Mouse (Mus musculus) kidney, postnatal 25 days (tissue): ENCODE results near the gene 2310061N02Rik.
"Not testable (repeated sequence)": the region's sequence is repeated elsewhere in the genome, so short reads cannot be mapped to it uniquely, and the experiment has no call there.

ENCODE experiments used
- DNase-seq, 2 experiments: peaks; one replicate each; pipeline ENCODE4 v3.0.0; 2021; ENCODE audit warnings: mixed read lengths in 2 of 2

2310061N02Rik gene

GRCm38 (mm10) chr16:88707496-88708012 is at the start of gene 2310061N02Rik:
2310061N02Rik (minus strand) TSS chr16:88707962.
- DNase-seq: no peak

- DNase-seq: not testable (repeated sequence)
These were observed 43.8 kb upstream of the 2310061N02Rik start, which contains the start of gene Krtap13 for GRCm38 (mm10) chr16:88751535-88751934. Krtap13 (minus strand) TSS chr16:88751635.

GRCm38 (mm10) chr16:88747943-88748342 is 40.2 kb upstream of the 2310061N02Rik start:
- DNase-seq: no peak

GRCm38 (mm10) chr16:88744750-88745340 is 37.1 kb upstream of the 2310061N02Rik start:
- no peak for DNase-seq

- DNase-seq: no peak
These were observed 27.6 kb upstream of the 2310061N02Rik start for GRCm38 (mm10) chr16:88735391-88735790.

- DNase-seq: no peak
These were observed 21.1 kb upstream of the 2310061N02Rik start, which contains the start of gene Krtap13-1 for GRCm38 (mm10) chr16:88728812-88729275. Krtap13-1 (plus strand) TSS chr16:88728862.

GRCm38 (mm10) chr16:88720031-88720430 is 12.3 kb upstream of the 2310061N02Rik start:
- no peak for DNase-seq

- DNase-seq: no peak
These were observed 8.8 kb upstream of the 2310061N02Rik start for GRCm38 (mm10) chr16:88716549-88716948.

- DNase-seq: no peak
These were observed 3.5 kb upstream of the 2310061N02Rik start for GRCm38 (mm10) chr16:88711245-88711644.

- DNase-seq: no peak
These were observed 3.0 kb upstream of the 2310061N02Rik start for GRCm38 (mm10) chr16:88710757-88711156.

- DNase-seq: no peak
These were observed 6.5 kb downstream of the 2310061N02Rik start for GRCm38 (mm10) chr16:88701072-88701864.

GRCm38 (mm10) chr16:88696256-88696655 is 11.5 kb downstream of the 2310061N02Rik start:
- DNase-seq: no peak

GRCm38 (mm10) chr16:88681282-88681681 is 26.5 kb downstream of the 2310061N02Rik start:
- DNase-seq: no peak

- DNase-seq: no peak
These were observed 28.7 kb downstream of the 2310061N02Rik start for GRCm38 (mm10) chr16:88679099-88679498.

- no peak for DNase-seq
These were observed 36.2 kb downstream of the 2310061N02Rik start, which contains the start of gene Krtap27-1 for GRCm38 (mm10) chr16:88671571-88671970. Krtap27-1 (minus strand) TSS chr16:88671671.

- DNase-seq: no peak
These were observed 50.3 kb downstream of the 2310061N02Rik start for GRCm38 (mm10) chr16:88657426-88657825.
